Mouse (Mus musculus) adrenal gland, postnatal 0 days (tissue): Measurements from ENCODE around the gene Gm14525. TPM values are rescaled to one million over a fixed set of nuclear protein-coding genes. Genes with fewer than 3 reads are reported as not detected.

Experiments used
- polyA plus RNA-seq: library from polyadenylated mRNA; unstranded; fragments of >200 nt; fragmentation: Nextera tagmentation; extraction: Ambion mirVana; gene quantifications from 2 replicates; pipeline ENCODE4 v1.2.1, GENCODE M21; 2015

Gm14525 gene
- not detected in 2 replicates for polyA plus RNA-seq

DNA sequence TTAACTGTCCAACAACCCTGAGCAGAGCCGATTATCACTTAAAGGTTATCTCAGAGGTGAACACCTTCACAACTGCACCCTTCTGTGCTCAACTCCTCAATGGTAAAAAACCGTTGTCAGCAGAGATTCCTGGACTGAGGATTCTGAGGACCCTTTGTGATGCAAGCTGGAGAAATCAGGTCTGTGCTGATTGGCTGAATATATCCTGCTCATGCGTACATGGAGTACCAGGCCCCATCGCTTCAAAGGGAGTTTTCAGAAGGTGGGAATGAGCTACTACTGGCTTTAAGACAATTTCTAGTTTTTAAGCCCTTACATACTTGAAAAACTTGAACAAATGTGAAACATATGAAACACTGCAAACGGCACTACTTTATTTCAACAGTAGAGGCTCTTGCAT, at the start of gene Gm14525:
Gene Gm14525, minus strand, starts transcription at position 101 of the 400 bp plus-strand sequence.

Other genes with a start within 250 kb of the Gm14525 start
- not detected in 2 replicates for gene Slx, start 157.1 kb downstream of the Gm14525 start, polyA plus RNA-seq
- gene Gm6121, start 233.1 kb upstream of the Gm14525 start, polyA plus RNA-seq: not detected in 2 replicates